Mouse (Mus musculus) mesoderm, embryonic 11.5 days (tissue): ENCODE data around the gene Snapc2.
A peak's percentile ranks its signal among the peaks of the same experiment; 100 is the strongest.

Experiments used
- DNase-seq: peaks from one replicate; pipeline ENCODE4 v3.0.0-alpha.2; 2012; ENCODE audit warnings: low read depth, low spot score

The Snapc2 gene

DNA sequence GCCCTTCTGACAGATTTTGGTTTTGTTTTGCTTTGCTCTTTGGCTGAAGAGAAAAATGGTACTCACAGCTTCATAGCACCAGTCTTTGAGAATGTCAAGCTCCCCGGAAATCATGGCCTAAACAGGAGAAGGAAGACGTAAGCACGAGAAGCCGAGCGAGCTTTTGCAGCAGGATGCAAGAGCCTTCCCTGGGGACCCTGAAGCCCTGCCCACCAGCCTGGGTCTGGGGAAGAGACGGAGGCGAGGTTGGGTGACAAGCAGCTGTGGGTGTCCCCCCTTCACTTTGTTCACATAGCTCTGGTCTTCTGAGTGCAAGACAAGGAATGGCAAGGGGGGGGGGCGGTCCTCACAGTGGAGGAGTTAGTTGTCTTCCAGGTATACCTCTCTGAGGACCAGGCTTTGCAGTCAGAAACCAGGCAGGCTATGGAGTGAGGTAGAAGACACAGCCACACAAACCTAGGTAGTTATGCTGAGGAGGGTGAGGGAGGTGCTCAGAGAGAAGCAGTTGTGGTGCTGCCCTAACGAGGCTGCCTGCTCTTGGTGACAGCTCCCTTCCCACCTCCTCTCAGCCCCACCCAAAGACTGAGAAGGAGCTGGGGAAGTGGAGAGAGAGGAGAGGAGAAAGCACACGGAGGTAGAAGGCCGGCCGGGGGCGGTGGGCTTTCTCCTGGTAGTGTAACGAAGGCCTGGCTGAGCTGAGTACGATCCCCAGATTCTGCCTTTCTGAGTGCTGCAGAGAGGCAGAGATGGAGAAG, 12.5 kb downstream of the Snapc2 start:
- no peak for DNase-seq

DNA sequence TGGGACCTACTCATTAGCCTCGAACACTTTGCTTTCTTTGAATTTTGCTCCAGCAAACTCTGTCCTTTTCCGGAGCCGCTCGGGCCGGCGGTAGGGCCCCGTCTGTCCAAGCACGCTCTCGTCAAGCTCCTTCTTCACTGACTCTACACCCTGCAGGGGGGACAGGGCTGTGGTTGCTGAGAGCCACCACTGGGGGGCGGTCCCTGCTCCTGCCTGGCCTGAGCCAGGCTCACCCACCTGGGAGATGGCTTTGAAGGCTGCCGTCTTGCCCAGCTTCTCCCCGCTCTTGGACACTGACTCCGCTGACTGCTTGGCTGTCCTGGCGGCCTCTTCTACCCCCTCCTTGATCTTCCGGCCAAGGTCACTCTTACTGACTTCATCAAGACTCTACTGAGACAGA, 14.7 kb downstream of the Snapc2 start:
- DNase-seq: peak; percentile 31

DNA sequence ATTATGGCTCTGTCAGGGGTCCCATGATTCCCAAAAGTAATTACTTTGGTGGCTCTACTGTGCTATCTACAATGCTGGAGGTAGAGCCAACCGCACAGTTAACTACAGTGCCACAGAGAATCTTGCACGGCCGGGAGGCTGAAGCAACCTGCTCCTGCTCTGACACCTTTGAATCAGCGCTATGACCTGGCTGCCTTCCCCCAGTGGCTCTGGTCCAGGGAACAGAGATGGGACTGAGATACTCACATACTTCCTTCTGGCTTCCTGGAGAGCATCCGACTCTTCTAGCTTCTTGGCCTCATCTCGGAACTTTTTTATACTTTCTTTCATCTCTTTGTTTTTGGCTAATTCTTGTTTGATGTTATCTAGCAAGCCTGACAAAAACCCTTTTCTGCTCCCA, 16.7 kb downstream of the Snapc2 start:
- DNase-seq: no peak

DNA sequence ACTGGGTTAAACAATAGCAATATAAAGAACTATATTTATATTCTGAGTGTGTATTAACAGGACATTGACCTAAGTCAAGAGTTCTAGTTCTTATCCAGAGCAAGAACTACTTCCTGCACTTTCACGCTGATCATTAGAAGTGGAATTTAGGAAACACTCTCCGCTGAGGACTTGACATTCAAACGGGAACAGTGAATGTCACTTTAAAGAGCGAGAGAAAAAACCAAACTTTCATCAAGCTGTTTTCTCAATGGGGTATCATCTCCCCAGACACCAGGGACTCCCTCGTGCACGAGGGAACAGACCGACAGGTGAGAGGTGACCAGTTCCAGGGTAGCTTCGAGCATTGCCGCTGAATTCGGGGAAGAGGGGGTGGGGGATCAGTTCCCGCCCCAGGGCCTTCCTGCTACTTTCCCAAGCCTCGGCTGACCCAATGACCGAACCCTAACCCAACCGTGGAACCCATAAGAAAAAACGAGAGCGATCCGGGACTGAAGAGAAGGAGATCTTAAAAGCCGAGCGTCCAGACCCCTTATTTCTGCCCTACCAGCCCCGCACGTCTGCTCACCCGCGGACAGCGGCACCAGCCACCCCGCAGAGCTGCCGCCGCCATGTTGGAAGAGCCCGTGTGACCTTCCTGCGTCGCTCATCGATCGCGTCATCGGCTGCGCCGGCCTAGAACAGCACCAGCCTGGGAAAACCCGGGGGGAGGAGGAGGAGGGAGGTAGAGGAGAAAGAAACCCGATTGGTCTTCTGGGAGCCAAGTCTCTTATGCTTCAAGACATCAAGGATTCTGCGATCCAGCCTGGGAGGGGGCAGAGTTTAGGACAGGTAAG, 22.6 kb downstream of the Snapc2 start, which contains the start of gene Timm44:
Timm44 (minus strand) TSS at position 639 of the 836 bp plus-strand sequence.
- DNase-seq: peak; percentile 97

DNA sequence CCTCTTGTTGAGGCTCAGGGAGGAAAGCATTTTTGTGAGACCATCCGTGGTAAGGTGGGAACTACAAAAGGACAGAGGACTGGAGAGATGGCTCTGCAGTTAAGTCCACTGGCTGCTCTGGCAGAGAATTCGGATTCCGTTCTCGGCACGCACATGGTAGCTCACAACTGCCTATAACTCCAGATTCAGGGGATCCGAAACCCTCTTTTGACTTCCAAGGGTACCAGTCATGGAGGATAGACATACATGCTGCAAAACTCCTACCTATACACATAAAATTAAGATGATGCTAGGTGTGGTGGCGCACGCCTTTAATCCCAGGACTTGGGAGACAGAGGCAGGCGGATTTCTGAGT, 23.2 kb downstream of the Snapc2 start:
- no peak for DNase-seq

DNA sequence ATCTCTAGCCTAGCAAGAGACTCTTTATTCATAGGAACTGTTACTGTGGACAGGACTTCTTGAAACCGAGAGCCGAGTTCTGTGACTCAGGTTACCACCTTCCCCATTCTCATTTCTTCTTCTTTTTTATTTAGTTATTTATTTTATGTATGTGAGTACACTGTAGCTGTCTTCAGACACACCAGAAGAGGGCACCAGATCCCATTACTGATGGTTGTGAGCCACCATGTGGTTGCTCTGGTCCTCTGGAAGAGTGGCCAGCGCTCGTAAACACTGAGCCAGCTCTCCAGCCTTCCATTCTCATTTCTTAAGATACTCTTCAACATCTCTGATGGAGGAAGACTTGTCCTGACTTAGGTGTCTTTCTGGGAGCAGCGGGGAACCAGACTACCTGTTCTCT, 39.9 kb downstream of the Snapc2 start:
- no peak for DNase-seq

DNA sequence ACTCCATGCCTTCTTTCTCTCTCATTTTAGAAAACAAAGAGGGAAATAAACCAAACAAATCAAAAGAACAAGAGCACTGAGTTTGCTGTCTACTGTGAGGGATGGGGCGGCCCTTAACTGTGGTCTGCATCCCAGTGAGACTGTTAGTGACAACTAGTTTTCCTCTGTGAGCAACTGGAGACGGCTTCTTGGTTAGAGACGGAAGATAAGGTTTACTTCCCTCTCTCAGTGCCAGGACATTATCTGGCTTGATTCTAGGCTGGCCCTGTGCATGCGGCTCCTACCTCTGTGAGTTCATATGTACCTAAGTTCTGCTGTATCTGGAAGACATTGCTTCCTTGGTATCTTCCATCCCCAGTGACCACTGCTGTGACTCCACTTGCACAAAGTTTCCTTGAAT, 44.9 kb downstream of the Snapc2 start:
- no peak for DNase-seq

DNA sequence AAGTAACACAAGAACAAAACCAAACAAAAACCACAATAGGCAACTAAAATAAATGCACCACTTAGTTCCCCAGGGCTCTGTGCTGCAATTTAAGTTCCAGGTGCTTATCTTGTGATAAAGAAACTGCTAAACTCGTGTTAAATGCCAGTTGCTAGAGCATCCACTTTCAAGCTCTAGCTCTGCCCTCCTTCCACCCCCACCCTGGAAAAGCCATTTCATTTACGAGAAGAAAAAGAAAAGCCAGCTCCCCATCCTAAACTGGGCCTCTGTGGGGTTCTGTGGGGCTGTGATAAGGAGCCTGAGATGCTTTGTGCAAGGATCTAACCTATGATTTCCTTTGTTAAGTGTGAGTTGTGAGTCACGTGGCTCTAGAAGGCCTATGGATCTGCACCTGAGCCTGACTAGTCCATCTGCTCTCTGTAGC, 51.3 kb downstream of the Snapc2 start:
- DNase-seq: no peak
